Mouse (Mus musculus): ENCODE results near the gene Tor3a.
A peak's percentile ranks its signal among the peaks of the same experiment; 100 is the strongest.

The Tor3a gene

DNA sequence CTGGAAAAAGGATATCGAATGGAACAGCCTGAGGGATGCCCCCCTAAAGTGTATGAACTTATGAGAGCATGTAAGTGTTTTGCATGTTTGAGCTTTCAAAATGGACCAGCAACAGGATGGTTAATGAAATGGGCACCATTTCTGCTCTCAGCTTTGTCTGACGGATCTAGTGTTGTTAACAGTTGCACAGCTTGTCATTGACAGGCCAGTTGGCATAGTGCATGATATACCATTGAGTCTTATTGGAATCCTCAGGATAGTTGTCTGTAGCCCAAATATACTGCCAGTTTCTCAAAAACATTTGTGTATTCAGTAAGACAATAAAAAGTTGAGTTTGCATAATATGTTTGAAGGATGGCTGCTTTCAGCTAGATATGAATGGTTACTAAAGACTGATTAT lies 39.0 kb downstream of the Tor3a start:
- no peak for DNase-seq (ENCODE audit: low spot score in 2 of 2)

DNA sequence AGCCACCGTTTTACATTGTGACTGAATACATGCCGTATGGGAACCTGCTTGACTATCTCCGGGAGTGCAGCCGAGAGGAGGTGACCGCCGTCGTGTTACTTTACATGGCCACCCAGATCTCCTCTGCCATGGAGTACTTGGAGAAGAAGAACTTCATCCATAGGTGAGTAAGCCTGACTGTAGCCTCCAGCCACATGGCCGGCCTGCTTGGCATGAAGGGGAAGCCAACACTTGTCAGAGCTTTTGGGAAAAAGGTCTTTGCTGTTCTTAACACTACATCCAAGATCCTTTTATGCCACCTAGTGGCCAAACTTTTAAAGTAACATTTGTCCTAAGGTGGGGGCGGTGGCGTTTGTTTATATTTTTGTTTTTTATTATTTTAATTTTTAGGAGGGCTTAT lies 41.1 kb downstream of the Tor3a start:
- peak in 1 of 2 experiments; percentile 37 for DNase-seq (ENCODE audit: low spot score in 2 of 2)

DNA sequence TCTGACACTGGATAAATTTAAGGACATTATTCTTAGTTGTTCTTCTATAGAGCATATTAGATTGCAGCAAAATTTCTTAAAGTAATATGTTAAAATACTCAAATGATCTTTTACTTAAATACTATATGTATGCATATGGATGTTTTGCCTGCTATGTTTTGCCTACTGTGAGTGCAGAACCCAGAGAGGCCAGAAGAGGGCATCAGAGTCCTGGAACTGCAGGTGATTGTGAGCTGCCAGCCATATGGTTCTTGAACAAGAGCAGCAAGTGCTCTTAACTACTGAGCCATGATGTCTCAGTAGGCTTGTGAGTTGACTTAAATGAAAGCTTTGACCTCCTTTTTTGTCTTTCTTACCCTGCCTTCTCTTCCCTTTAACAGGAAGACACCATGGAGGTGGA lies 43.2 kb downstream of the Tor3a start:
- DNase-seq (ENCODE audit: low spot score in 2 of 2), result no peak

DNA sequence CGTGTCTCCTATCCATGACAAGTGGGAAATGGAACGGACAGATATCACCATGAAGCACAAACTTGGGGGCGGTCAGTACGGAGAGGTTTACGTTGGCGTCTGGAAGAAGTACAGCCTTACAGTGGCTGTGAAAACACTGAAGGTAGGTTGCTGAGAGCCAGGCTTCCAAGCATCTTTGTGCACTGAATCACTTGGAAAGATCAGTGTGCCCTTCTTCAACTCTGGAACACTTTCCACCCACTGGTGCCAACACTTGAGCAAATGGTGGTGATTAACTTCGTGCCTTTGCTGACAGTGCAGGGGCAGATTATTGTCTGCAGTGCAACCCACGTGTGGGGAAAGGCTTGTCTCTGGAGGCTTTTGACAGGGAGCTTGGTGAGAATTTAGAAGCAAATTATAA lies 44.2 kb downstream of the Tor3a start:
- DNase-seq (ENCODE audit: low spot score in 2 of 2), result no peak

DNA sequence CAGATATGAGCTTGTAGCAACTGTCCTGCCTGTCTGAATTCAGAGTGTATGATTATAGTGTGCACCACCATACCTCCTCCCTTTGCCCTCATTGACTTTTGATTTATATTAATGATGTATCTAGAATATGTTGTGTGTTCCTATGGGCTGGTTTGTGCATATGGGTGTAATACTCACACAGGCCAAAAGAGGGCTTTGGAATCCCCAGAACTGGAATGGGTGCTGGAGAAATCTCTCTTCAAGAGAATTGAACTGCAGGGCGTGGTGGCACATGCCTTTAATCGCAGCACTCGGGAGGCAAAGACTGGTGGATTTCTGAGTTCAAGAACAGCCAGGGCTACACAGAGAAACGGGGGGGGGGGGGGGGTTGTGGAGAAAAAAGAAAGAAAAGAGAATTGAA lies 47.4 kb downstream of the Tor3a start:
- no peak for DNase-seq (ENCODE audit: low spot score in 2 of 2)

DNA sequence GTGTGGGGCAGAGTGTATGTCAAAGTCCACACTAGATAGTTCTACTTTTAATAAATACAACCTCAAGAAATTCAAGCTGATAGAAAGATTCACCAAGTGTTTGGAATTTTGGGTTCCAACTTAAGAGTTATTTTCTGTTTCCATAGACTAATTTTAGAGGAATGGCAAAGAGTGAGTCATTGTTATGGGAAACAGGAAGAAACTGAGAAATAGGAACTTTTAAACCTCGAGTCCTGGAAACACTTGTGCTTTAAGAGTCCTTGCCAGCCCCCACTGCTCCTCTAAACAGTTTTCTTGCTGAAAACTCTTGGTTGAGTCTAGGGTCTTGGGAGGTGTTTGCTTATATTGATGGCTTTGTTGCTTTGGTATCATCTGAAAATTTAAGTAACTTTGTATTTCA lies 49.9 kb downstream of the Tor3a start:
- DNase-seq (ENCODE audit: low spot score in 2 of 2), result no peak

DNA sequence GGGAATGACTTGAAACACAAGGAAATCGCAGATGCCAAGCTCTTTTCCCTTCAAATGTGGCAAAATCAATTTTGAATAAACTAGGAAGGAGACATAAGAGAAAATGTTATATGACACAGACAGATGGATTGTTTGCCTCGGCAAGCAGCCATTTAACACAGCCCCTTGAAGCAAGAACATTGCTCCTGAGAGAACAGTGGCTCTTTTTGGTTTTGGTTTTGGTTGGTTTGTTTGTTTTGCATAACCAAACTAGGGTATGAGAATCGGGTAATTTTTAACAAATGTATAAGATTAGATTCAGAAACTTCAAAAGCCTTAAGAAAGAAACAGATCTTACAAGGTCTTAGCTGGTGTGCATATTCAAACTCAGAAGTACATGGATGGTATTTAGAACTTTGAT lies 53.2 kb downstream of the Tor3a start:
- DNase-seq (ENCODE audit: low spot score in 2 of 2), result peak in 1 of 2 experiments; percentile 25

DNA sequence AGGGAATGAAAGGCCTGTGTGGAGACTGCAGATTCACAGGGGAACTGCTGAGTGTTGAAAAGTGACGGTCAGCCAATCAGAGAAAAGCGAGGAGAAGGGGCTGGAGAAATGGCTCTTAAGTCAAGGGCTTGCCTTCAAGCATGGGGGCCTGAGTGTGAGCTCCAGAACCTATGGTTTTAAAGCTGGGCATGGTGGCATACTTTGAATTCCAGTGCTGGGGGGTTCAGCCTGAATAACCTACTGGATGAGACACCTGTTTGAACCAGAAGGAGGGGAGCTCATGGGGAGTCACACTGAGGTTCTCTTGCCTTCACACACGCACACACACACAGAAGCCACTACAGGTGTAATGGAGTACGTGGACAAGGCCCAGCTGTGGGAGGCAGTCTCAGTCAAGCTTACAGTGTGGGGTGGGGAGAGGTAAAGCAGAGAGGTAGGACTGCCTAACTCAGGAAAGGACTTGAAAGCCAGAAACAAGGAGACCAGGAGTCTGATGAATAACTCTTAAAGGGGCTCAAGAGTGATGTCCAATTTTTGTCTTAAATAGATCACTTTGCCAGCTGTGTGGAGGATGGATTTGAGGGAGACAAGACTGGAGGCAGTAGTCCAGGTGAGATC lies 53.8 kb downstream of the Tor3a start:
- DNase-seq (ENCODE audit: low spot score in 2 of 2), result no peak

DNA sequence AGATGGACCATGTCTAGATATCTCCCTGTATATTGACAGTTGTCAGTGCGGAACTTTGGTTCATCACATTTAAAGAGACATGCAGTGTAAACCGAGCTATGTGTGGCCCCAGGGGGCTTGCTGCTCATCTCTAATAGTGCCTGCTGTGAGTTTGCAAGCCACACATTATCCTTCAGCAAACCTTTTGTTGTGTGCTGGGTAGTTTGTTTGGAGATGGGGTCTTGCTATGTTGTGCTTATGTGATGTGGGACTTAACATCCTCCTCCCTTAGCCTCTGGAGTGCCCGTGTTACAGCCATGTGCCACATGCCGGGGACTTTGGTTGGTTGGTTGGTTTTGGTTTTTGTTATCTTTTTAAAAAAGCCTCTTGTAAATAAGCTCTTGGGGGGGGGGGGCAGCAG lies 56.3 kb downstream of the Tor3a start:
- DNase-seq (ENCODE audit: low spot score in 2 of 2), result peak in 1 of 2 experiments; percentile 39

DNA sequence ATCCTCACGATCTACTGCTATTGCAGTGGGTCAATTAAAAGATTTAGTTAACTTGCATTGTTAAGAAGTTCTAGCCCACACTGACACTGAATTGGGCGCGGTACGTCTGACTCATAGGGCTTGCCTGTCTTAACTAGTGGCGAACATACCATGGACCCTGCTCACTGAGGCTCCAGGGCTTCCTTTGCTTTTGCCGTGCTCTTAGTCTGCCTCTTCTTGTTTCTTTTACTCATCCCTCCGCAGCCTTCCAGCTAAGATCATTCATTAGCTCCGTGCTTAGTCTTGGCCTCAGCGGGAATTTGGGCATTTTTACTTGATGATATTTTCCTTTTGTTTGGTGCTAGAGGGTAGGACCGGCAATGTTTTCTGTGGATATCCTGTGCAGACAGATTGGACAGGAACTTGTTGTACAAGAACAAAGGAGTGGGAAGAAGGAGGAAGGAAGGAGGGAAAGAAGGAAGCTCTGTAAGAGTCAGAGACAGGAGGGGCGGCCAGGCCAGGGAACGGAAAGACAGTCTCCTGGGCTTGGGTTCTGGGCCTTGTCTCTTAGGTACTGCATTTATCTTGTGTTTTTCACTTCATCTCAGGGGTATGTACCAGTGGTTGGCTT lies 57.1 kb downstream of the Tor3a start:
- DNase-seq (ENCODE audit: low spot score in 2 of 2), result no peak

DNA sequence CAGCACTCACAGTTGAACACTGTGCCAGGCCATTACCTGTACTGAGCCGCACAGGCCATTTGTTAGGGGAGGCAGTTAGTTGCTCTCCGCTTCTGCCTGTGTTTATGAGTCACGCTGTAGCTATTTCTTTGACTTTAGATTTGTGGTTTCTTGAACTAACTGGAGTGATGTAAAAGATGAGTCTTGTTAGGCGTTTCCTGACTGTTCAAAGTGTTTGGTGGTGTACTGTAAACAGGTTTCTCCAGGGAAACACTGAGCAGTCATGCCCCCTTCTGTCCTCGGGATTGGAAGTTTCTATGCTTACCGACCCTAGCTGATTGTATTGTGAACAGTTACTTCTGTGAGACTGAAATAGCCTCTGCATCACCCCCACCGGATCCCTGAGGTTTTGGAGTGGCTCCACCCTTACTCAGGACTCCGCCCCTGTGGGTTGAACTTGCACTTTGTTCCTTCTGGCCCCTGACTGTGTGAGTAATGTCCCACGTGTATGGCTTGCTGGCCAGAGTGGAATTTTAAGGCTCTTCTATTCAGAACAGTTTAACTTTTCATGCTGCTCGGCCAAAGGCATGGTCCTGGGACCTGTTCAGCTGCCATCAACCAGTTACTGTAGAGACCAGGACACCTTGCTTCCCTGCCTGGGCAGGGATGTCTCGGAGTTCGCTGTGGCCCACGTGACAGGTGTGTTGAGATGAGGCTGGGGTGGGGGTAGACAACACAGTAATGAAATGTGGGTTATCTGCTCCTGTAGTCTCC lies 58.6 kb downstream of the Tor3a start:
- DNase-seq (ENCODE audit: low spot score in 2 of 2), result peak; percentile 85 to 88

DNA sequence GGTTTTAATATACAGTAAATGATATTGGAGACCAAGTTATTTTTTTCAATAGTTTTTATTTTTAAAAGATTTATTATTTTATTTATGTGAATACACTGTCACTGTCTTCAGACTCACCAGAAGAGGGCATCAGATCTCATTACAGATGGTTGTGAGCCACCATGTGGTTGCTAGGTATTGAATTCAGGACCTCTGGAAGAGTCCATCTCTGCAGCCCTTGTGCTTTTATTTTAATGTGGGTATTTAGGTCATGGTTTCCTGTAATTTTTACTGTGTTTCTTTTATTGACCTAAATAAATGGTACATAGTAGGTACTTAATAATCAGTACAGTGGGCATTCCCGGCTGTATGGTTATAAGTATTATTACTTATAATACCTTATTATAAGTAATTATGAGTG lies 59.4 kb downstream of the Tor3a start:
- no peak for DNase-seq (ENCODE audit: low spot score in 2 of 2)

DNA sequence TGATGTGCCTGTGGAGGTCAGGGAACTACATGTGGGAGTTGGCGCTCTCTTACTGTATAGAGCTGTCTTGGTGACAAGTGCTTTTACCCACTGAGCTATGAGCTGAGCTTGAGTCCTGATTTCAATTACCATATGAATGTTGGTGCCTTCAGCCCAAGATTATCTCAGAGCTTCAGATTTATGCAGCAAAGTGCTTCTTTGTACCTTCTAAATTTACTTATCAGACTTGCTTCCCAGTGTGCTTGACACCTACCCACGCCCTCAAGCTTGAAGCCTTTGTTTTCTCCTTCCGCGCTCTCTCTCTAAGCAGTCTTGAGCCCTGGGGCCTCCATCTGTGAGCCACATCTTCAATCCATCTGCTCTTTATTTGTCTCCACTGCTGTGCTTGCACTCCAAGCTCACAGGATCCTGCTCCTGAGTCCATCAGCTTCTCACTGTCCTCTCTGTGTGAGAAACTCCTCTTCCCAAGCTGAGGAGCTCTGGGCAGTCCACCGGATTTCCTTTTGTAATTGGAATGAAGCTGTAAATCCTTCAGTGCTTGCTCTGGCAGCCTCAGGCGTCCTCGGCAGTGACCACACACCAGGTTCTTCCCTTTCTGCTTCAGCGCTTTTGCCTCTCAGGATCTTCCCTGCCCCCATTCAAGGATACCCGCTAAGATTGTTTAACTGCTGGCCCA lies 60.2 kb downstream of the Tor3a start:
- DNase-seq (ENCODE audit: low spot score in 2 of 2), result no peak

DNA sequence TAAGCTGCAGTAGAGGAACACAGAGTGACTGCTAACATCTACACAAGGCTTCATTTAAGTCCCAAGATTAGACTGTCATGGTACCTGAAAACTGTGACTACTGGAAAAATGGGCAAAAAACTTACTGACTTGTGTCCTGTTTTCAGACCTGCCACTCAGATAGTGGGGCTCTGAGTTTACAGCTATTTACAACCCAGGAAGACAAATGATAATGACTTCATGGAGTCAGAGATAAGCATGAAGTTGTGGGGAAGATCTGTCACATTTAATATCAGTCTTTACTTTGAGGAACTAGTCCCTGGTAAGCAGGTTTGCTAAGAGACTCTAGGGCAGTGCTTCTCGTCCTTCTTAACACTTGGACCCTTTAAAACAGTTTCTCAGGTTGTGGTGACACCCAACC lies 63.9 kb downstream of the Tor3a start:
- DNase-seq (ENCODE audit: low spot score in 2 of 2), result no peak

DNA sequence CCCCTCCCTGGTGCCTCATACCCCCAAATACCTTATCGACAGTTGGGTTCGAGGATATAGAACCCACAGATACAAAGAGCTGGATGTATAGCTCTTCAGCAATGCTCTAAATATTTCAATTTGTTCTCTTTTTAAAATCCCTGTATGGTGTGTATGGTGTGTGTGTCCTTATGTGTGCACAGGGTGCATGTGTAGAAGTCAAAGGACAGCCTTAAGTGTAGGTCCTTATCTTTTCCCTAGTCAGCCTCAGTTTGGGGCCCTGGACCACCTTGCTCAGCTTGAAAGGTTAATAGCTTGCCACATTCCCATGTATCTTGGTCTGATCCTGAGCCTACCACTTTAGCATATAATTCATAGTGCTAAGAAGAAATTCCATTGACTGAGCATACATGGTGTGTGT lies 65.7 kb downstream of the Tor3a start:
- DNase-seq (ENCODE audit: low spot score in 2 of 2), result no peak

DNA sequence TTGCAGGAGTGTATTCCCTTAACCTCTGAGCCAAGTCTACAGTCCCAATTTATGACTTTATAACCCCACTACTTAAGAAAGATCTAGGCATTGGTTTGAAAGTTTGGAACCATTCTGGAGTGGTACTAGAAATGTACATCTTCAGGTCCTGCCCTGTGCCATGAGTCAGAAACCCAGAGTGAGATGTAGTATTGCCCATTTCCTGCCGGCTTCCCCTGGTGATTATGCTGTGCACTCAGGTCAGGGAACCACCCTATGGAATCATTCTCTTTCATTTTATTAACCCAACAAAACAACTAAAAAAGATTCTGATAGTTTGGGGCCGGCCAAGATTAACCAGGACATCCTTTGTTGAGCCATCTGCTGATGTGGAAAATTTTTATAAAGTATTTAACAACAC lies 68.2 kb downstream of the Tor3a start:
- no peak for DNase-seq (ENCODE audit: low spot score in 2 of 2)

DNA sequence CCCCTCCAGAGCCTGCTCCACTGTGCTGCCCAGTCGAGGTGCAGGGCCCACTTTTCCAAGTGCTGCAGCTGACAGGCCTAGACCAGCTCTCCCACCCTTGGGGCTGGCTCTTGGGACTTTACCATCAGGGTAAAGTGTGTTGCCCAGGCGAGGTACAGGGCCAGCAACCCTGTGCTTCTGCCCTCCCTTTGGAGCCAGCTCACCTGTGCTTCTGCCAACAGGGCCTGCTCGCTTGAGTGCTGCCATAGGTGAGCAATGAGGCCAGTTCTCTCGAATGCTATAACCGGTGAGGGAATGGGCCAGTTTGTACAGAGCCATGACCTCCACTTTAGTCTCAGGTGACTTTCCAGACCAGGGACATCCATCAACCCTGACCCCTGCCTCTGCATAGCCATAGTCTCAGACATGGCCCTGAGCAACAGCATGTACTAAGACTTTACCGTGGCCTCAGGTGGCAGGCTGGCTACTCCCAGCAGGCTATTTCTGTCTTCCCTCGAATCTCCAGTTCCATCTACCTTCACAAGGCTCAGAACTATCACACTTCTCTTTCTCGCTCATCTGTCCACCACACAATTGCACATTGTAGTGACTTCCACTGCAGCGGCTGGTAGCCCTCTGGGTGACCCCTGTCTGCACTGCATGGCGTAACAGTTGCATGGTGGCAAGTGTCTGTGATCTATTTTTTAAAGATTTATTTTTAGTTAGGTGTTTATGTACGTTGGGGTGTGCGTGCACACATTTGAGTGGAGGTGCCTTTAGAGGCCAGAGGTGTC lies 68.9 kb downstream of the Tor3a start:
- no peak for DNase-seq (ENCODE audit: low spot score in 2 of 2)

All from spleen, postnatal 36 days (tissue).